Mouse (Mus musculus) embryonic fibroblast, embryonic 13.5 days (primary cell): Measurements from ENCODE around the gene Usp7. TPM values are rescaled to one million over a fixed set of nuclear protein-coding genes. Genes with fewer than 3 reads are reported as not detected.
A peak's percentile ranks its signal among the peaks of the same experiment; 100 is the strongest.
"Not testable (repeated sequence)": the region's sequence is repeated elsewhere in the genome, so short reads cannot be mapped to it uniquely, and the experiment has no call there.

Experiments
- H3K27ac ChIP-seq: 2 replicates; pipeline ENCODE4 v1.5.1; 2012; ENCODE audit warnings: low read length, control low read depth, inconsistent platforms; ENCODE audit not compliant: insufficient read depth
- H3K4me1 ChIP-seq: 2 replicates; pipeline ENCODE4 v1.6.1; 2011; ENCODE audit warnings: low read length; ENCODE audit not compliant: control insufficient read depth, insufficient read depth
- H3K4me3 ChIP-seq: 2 replicates; pipeline ENCODE4 v1.5.1; 2011; ENCODE audit warnings: mild to moderate bottlenecking, control low read depth, low read length; ENCODE audit not compliant: insufficient read depth
- CTCF ChIP-seq: IDR thresholded peaks from 2 replicates; pipeline ENCODE4 v1.5.1; 2011; ENCODE audit warnings: mild to moderate bottlenecking, control low read depth, low read length, moderate library complexity, borderline replicate concordance; ENCODE audit not compliant: insufficient read depth
- POLR2A ChIP-seq: IDR thresholded peaks from 2 replicates; pipeline ENCODE4 v1.6.1; 2011; ENCODE audit warnings: low read depth, mild to moderate bottlenecking, control low read depth, low read length, moderate library complexity
- polyA plus RNA-seq: library from polyadenylated mRNA; stranded (reverse); fragments of >200 nt; gene quantifications from 2 replicates; pipeline ENCODE4 v1.2.4, GENCODE M21; 2011; ENCODE audit warnings: low read depth; ENCODE audit not compliant: missing spikeins, insufficient read length

Gene Usp7
- polyA plus RNA-seq, 1 experiment, result 118 TPM

DNA sequence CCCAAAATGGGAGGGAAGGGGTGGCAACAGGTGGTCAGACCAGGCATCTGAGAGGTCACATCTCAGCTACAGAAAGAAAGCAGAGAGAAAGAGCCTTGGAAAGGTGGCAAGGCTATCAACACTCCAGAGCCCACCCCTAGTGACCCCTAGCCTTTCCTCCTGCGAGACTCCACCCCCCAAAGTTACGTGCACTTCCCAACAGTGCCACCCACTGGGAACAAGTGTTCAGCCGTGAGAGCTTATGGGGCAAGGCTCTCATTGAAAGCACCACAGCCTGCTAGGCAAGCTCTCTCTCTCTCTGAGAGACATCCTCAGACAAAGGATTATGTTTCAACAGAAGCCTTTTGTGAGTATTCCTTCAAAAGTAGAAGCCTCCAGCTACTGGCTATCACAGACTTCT, 2.8 kb upstream of the Usp7 start:
- H3K27ac ChIP-seq, result no peak overlapping the region
- no peak overlapping the region for H3K4me3 ChIP-seq
- H3K4me1 ChIP-seq, result peaks cover 3% of the 10 kb centered on the region; the same call in 1 of the 2 replicates
- no peak for TF ChIP-seq CTCF
- TF ChIP-seq POLR2A, result no peak

DNA sequence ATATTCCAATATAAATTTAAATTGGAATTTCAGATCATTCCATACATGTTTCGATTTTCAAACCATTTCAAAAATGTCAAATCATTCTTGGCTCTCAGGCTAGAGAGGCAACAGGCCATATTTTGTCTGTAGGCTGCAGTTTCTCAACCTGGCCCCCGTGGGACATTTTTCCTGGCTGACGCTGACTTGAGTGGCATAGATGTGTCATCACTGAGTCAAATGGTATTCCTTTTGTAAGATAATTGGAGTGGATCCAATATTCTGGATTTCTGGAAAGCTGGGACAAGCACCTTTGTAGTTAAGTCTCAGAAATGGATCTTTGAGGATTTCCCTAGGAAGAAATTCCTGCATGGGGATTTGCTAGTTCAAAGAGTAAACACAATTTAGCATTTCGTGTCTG, 1.2 kb downstream of the Usp7 start:
- no peaks in the 10 kb centered on the region for H3K4me1 ChIP-seq
- TF ChIP-seq CTCF (no peak), POLR2A (no peak)
- no peak overlapping the region for H3K4me3 ChIP-seq
- H3K27ac ChIP-seq, result peak overlapping the region; percentile 61; the same call in 1 of the 2 replicates

DNA sequence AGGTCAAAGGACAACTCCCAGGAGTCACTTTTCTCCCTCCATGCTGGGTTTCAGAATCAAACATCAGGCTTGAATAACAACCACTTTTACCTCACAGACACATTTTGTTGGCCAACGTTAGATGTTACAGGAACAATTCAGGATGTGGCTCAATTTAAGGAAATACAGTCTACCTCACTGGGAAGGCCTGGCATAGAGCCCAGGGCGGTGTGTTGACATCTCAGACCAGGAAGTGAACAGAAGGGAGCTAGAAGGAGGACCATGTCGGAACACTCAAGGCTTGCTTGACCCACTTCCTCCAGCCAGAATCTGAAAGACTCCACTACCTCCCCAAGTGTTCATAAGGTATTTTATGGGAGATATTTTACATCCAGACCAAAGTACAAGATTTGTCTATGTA, 7.4 kb downstream of the Usp7 start:
- H3K4me1 ChIP-seq, result no peaks in the 10 kb centered on the region
- H3K27ac ChIP-seq, result no peak overlapping the region
- H3K4me3 ChIP-seq, result no peak overlapping the region
- TF ChIP-seq POLR2A (no peak), CTCF (no peak)

DNA sequence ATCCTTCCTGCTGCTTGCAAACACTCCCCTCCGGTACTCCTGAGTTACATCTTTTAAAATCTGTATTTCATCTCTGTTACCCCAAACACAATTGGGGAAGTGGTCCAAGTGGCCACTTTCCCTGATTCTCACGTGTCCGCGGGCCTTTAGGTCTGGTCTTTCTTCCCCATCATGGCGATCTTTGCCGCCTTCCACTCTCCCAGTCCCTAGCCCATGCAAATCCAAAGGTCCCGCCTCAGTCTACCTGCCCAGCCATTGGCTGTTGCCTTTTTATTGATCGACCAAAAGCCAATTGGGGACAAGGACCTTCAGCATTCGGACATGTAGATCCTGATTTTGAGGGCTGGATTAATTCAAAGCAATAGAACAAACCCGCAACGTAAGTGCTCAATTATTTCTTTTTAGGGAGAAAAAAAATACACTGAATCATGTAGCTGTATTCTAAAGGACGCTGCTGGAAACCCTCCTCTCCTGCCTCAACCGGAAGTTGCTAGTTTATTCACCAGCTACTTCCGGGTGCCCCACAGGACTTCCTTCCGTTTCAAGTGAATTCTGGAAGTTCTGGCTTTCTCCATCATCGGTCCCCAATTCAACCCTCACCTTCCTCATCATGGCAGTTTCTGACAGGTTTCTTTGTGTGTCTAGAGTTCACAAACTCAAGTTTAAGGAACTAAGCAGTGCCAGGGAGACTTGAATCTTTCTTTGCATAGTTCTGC, 8.8 kb downstream of the Usp7 start:
- H3K4me3 ChIP-seq, result no peak overlapping the region
- H3K27ac ChIP-seq, result no peak overlapping the region
- TF ChIP-seq POLR2A, result no peak
- no peak for TF ChIP-seq CTCF
- no peaks in the 10 kb centered on the region for H3K4me1 ChIP-seq

DNA sequence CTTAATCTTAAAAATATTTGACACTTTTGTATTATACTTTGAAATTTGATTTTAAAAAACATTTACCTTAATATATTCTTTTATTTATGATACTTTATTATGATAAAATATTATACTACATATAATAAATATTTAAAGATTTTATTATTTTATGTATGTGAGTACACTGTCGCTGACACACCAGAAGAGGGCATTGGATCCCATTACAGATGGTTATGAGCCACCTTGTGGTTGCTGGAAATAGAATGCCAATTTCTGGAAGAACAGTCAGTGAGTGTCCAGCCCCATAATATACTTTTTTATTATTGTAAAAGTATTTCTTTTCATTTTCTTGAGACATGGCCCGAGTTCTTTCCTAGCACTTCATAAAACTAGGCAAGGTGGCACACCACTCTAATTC, 10.4 kb downstream of the Usp7 start:
- no peak overlapping the region for H3K4me3 ChIP-seq
- no peaks in the 10 kb centered on the region; the same call in 1 of the 2 replicates for H3K4me1 ChIP-seq
- TF ChIP-seq POLR2A, result no peak
- no peak for TF ChIP-seq CTCF
- no peak overlapping the region for H3K27ac ChIP-seq

DNA sequence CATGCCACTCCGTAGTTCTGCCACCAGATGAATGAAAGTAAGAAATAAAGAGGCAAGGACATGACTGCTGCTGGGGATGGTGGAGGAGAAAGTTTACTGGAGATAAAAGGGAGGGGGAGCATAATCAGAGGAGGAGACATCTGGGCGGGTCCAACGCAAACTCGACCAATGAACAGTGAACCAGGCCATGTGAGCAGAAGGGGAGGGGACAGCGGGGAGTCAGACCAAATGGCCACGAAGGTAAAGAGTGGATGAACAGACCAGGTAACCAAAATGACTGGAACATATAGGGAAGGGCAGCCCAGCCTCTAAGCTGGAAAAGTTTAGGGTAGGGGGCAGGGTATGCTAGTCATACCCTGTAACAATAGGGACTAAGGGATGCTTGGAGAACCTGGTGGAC, 10.9 kb downstream of the Usp7 start:
- H3K4me1 ChIP-seq, result no peaks in the 10 kb centered on the region; the same call in 1 of the 2 replicates
- no peak for TF ChIP-seq POLR2A
- no peak for TF ChIP-seq CTCF
- no peak overlapping the region for H3K27ac ChIP-seq
- H3K4me3 ChIP-seq, result no peak overlapping the region

DNA sequence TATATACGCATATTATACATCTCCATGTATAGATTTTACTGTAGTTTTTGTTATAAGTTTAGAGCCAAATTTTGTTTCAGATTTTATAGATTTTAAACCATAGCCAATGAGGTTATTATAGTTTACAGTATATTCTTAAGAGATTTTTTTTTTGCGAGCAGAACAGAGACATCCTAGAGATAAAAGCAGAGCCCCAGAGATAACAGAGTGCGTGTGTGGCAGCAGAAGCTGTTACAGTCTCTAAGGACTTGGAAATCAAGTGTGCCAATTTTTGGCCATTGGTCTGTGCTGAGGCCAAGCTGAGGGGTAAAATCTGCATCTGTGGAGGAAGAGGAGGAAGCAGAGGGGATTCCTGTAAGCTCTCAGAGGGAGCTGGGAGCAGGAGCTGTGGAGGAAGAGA, 11.9 kb downstream of the Usp7 start:
- no peaks in the 10 kb centered on the region; the same call in 1 of the 2 replicates for H3K4me1 ChIP-seq

DNA sequence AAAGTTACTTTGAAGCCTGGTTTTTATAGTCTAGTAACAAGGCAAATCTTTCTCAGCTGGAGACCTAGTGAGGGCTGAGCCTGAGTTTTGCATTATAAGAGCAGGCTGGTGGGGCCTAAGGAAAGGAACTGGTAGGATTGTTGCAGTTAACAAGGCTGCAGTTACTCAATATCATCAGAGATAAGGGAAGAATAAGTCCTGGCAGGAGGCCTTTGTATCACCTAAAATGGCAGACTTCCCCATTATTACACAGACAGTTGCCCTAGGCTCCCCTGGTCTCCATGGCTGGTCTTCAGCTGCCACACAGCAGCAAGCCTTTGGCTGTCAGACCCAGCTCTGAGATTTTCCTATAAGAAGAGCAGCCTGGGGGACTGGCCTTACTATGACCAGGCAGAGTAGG, 13.4 kb downstream of the Usp7 start:
- H3K4me1 ChIP-seq, result no peaks in the 10 kb centered on the region; the same call in 1 of the 2 replicates
- no peak for TF ChIP-seq CTCF
- TF ChIP-seq POLR2A, result no peak
- no peak overlapping the region for H3K27ac ChIP-seq
- H3K4me3 ChIP-seq, result no peak overlapping the region

More for the DNA sequence above, 11.9 kb downstream of the Usp7 start:
- no peak overlapping the region for H3K4me3 ChIP-seq
- no peak for TF ChIP-seq CTCF
- no peak for TF ChIP-seq POLR2A
- H3K27ac ChIP-seq, result no peak overlapping the region

DNA sequence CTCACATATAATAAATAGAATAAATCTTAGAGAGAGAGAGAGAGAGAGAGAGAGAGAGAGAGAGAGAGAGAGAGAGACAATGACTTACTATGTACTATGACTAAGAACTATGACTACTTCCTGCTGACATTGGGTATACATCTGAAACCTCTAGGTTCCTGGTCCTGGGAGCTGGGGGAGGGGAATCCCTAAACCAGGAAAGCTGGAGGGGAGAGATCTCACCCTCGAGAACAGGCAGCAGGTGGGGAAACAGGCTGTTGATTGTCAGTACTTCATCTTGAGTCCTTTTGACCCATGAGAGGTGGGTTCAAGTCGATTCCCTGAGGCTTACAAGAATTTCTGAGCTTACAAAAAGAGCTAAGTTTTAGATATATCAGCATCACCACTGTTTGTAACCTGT, 14.9 kb downstream of the Usp7 start:
- TF ChIP-seq POLR2A, result no peak
- no peak for TF ChIP-seq CTCF
- H3K4me1 ChIP-seq, result no peaks in the 10 kb centered on the region; the same call in 1 of the 2 replicates
- no peak overlapping the region for H3K27ac ChIP-seq
- H3K4me3 ChIP-seq, result no peak overlapping the region

DNA sequence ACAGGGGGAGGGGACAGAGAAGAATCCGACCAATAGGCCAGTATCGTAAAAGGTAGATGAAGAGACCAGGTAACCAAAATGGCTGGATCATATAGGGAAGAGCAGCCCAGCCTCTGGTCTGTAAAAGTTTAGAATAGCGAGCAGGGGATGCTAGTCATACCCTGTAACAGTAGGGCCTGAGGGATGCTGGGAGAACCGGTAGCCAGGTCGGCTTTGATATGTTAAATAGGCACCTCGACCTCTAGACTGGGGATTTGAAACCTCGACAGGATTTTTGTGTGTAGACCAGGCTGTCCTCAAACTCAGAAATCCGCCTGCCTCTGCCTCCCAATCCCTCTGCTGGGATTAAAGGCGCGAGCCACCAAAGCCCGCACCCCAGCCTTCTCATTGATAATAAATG, 15.5 kb downstream of the Usp7 start:
- TF ChIP-seq CTCF (no peak), POLR2A (no peak)
- no peak overlapping the region for H3K27ac ChIP-seq
- H3K4me1 ChIP-seq, result no peaks in the 10 kb centered on the region; the same call in 1 of the 2 replicates

DNA sequence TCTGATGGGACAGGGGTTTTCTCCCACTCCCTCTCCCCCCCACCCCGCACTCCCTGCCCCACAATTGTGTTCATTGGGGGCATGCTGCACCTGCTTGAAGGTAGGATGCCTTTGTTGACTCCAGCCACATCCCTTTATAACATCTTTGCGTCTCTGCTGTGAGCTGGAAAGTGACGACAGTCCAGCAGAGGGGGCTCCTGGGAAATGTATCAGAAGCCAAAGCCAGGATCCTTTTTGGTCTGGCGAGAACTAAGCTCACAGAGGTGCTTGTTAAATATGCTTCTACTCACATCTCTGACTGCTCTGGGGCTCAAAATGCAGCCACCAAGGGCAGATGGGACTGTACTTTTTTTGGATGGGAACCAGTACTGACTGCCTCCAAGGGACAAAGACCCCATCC, 21.0 kb downstream of the Usp7 start:
- Histone ChIP-seq H3K4me1 (no peaks in the 10 kb centered on the region), H3K27ac (no peak overlapping the region), H3K4me3 (no peak overlapping the region)
- TF ChIP-seq POLR2A, result no peak
- no peak for TF ChIP-seq CTCF

More for the DNA sequence above, 15.5 kb downstream of the Usp7 start:
- H3K4me3 ChIP-seq, result no peak overlapping the region

DNA sequence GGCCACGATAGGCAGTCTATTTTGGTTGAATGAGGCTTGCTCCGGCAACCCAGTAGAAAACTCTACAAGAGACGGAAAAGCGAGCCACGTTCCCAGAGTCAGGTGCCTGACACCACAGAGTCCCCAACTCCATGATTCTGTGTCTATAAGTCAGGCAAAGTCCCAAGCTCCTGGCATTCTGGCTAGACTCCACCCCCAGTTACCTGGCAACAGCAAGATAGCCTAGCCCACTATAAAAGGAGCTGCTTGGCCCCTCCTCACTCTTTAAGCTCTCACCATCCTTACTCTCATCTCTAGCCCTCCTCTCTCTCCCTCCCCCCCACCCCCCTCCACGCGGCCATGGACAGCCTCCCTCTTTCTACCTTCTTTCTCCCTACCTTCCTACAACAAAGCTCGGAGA, 21.8 kb downstream of the Usp7 start:
- H3K4me1 ChIP-seq, H3K27ac ChIP-seq: not testable (repeated sequence)

More for the DNA sequence above, 21.8 kb downstream of the Usp7 start:
- H3K4me3 ChIP-seq, result not testable (repeated sequence)
